Mouse (Mus musculus) thymus, adult 2 months (tissue): ENCODE results near the gene Marveld1. TPM values are rescaled to one million over a fixed set of nuclear protein-coding genes. Genes with fewer than 3 reads are reported as not detected.

Source experiments
- DNase-seq: peaks from one replicate; pipeline ENCODE4 v3.0.0; 2021
- H3K27ac ChIP-seq: fragments of 200-500 bp; 2 replicates; pipeline ENCODE4 v1.5.1; 2012; ENCODE audit warnings: low read length, control low read depth; ENCODE audit not compliant: control insufficient read depth, insufficient read depth
- H3K27me3 ChIP-seq: fragments of 200-500 bp; 2 replicates; pipeline ENCODE4 v1.6.1; 2012; ENCODE audit warnings: mild to moderate bottlenecking, low read length, moderate library complexity, mixed read lengths; ENCODE audit not compliant: control insufficient read depth, insufficient read depth
- H3K36me3 ChIP-seq: fragments of 200-500 bp; 2 replicates; pipeline ENCODE4 v1.6.1; 2012; ENCODE audit warnings: mild to moderate bottlenecking, low read length, moderate library complexity; ENCODE audit not compliant: control insufficient read depth, insufficient read depth
- H3K4me1 ChIP-seq: fragments of 200-500 bp; replicated peaks from 2 replicates; pipeline ENCODE4 v1.6.1; 2012; ENCODE audit warnings: low read length; ENCODE audit not compliant: control insufficient read depth, insufficient read depth
- H3K4me3 ChIP-seq: fragments of 200-500 bp; 2 replicates; pipeline ENCODE4 v1.5.1; 2012; ENCODE audit warnings: mild to moderate bottlenecking, low read length, control low read depth, moderate library complexity; ENCODE audit not compliant: control insufficient read depth, insufficient read depth
- CTCF ChIP-seq: fragments of 200-500 bp; IDR thresholded peaks from 2 replicates; pipeline ENCODE4 v1.5.1; 2012; ENCODE audit warnings: mild to moderate bottlenecking, control low read depth, low read length, moderate library complexity, borderline replicate concordance; ENCODE audit not compliant: control insufficient read depth, poor library complexity, insufficient read depth; ENCODE audit errors: extremely low read depth
- POLR2A ChIP-seq: fragments of 200-500 bp; IDR thresholded peaks from 2 replicates; pipeline ENCODE4 v1.6.1; 2012; ENCODE audit warnings: mild to moderate bottlenecking, low read length, control low read depth, moderate library complexity; ENCODE audit not compliant: control insufficient read depth, poor library complexity, insufficient read depth; ENCODE audit errors: extremely low read depth
- WGBS: fragments of 180-500 bp; shearing (Covaris S2); methylation state at CpG from one replicate; pipeline ENCODE4 v1.1.7; 2018; 5-methylcytosine and 5-hydroxymethylcytosine counted together
- polyA plus RNA-seq: library from polyadenylated mRNA; depleted of rRNA; stranded (reverse); fragments of >200 nt; gene quantifications from 2 replicates; pipeline ENCODE4 v1.2.3, GENCODE M21; 2012

Gene Marveld1
- polyA plus RNA-seq, 1 experiment, result 45.7 TPM

- DNase-seq, result no peak
- no peak overlapping the region for H3K4me3 ChIP-seq
- H3K27ac ChIP-seq, result no peak overlapping the region
- H3K36me3 ChIP-seq, result no peaks in the 10 kb centered on the region
- no peaks in the 10 kb centered on the region for H3K27me3 ChIP-seq
- peaks cover 6% of the 10 kb centered on the region for H3K4me1 ChIP-seq
- TF ChIP-seq POLR2A (no peak), CTCF (no peak)
- 56% methylated on average over 3 of the region's 3 CpGs for WGBS
Observed at GRCm38 (mm10) chr19:42166766-42167165, 19.6 kb downstream of the Marveld1 start.

DNA sequence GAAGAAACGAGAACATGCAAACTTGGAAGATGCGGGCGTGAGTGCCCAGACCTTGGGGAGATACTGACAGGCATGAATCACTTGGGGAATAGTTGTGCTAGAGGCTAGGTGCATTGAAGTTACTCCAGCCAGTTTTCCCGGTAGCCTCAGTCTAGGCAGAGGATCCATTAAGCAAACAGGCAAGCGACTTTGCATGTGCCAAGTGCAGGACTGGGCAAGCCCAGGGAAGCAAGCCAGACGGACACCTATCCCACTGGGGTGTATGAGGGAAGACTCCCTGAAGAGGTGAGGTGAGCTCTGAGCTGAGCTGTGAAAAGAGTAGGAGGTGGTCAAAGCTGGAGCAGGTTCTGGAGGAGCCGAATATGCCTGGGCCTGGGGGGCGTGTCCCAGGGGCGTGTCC, 20.3 kb downstream of the Marveld1 start:
- Histone ChIP-seq H3K36me3 (no peaks in the 10 kb centered on the region), H3K27me3 (no peaks in the 10 kb centered on the region), H3K27ac (no peak overlapping the region), H3K4me1 (peaks cover 6% of the 10 kb centered on the region), H3K4me3 (no peak overlapping the region)
- TF ChIP-seq CTCF, result no peak
- 90% methylated on average over 9 of the region's 9 CpGs for WGBS
- no peak for DNase-seq

DNA sequence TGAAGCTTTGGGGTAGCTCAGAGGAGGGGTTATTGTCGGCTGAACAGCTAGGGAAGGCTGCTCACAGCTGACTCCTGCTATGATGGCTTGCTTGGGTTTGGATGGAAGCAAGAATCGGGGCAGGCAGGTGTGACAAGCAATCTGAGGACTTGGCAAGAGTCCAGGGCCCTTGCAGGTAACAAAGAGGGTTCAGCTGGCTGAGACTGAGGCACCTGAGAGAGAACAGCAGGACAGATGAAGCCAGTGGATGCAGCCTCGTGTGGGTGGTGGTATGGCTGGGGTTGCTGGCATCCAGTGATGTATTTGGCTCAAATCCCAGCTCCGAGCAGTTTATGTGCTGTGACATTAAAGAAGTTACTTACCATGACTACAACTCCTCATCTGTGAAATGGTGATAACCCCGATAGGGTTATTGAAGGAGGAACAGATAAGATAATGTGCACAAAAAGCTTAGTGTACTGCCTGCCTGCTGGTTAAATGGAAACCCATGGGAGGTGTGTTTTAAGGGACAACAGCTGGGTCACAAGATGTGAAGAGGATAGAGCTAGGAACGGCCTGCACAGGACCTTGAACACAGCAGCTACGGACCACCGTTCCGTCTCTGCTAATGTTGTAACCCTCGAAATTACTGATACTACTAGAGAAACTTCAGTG, 22.2 kb downstream of the Marveld1 start:
- peaks cover 6% of the 10 kb centered on the region for H3K4me1 ChIP-seq
- H3K4me3 ChIP-seq, result no peak overlapping the region
- no peaks in the 10 kb centered on the region for H3K36me3 ChIP-seq
- no peak for DNase-seq
- H3K27me3 ChIP-seq, result no peaks in the 10 kb centered on the region
- 82% methylated on average over 10 of the region's 10 CpGs for WGBS
- TF ChIP-seq CTCF (no peak), POLR2A (no peak)
- no peak overlapping the region for H3K27ac ChIP-seq

- H3K27ac ChIP-seq, result no peak overlapping the region
- H3K4me3 ChIP-seq, result peak overlapping the region; percentile 65
- TF ChIP-seq CTCF, result 0 out of 2 replicates have a peak, but pooled peaks have one; percentile 35
- peak; percentile 91 for TF ChIP-seq POLR2A
- H3K36me3 ChIP-seq, result no peaks in the 10 kb centered on the region
- peak; percentile 95 for DNase-seq
- H3K27me3 ChIP-seq, result no peaks in the 10 kb centered on the region
- H3K4me1 ChIP-seq, result peaks cover 6% of the 10 kb centered on the region
- WGBS, result 2% methylated on average over 55 of the region's 56 CpGs
Observed at GRCm38 (mm10) chr19:42170025-42170969, 23.1 kb downstream of the Marveld1 start.

DNA sequence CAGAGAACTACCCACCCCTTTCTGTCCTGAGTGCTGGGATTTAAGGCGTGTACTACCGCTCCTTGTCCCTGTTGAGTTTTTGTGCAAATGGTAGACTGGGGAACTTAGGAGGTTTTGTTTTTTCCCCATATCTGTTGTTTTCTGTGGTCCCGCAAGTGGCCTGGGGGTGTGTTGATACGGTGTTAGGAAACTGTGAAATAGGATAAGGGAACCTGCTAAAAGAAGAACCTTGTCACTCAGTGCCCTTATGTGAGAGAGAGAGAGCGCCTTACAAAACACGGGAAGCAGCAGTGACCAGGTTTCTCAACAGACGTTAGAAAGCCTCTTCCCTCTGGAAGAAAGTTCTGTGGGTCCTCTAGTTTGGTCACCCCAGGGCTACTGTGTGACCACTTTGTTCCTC, 29.6 kb downstream of the Marveld1 start:
- WGBS, result 91% methylated on average over 7 of the region's 7 CpGs
- no peaks in the 10 kb centered on the region for H3K27me3 ChIP-seq
- no peak for TF ChIP-seq CTCF
- TF ChIP-seq POLR2A, result no peak
- peaks cover 9% of the 10 kb centered on the region for H3K36me3 ChIP-seq
- H3K4me3 ChIP-seq, result no peak overlapping the region
- H3K4me1 ChIP-seq, result no peaks in the 10 kb centered on the region
- H3K27ac ChIP-seq, result no peak overlapping the region
- DNase-seq, result no peak

DNA sequence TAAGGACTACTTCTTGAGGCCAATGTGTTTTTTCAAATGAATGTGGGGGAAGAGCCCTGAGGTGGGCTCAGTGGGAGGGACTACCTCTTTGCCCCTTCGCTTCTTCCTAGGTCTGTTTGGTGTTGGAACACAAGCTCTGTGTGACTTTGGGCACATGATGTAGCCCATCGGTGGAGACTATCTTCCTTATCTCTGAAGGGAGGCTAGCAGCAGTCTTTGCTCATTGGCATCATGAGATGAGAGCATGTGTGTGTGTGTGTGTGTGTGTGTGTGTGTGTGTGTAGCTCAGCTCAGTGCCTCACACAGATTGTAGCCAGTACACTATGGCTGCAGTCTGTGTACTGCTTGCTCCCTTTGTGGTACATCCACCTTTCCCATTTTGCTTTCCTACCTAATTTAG, 30.3 kb downstream of the Marveld1 start:
- Histone ChIP-seq H3K27ac (no peak overlapping the region), H3K27me3 (no peaks in the 10 kb centered on the region), H3K4me1 (no peaks in the 10 kb centered on the region), H3K36me3 (peaks cover 9% of the 10 kb centered on the region), H3K4me3 (no peak overlapping the region)
- TF ChIP-seq POLR2A (no peak), CTCF (no peak)
- DNase-seq, result no peak
- WGBS, result 93% methylated on average over 2 of the region's 2 CpGs
